Mouse (Mus musculus) heart, postnatal 14 days (tissue): ENCODE measurements around the gene Adgrg4. TPM values are rescaled to one million over a fixed set of nuclear protein-coding genes. Genes with fewer than 3 reads are reported as not detected.
A peak's percentile ranks its signal among the peaks of the same experiment; 100 is the strongest.

Experiments
- DNase-seq, 2 experiments: peaks; one replicate each; pipeline ENCODE4 v3.0.0; 2021 to 2022
- intact Hi-C: fragments of 180-260 bp; cut with DNase I; formaldehyde crosslinking; loops from one replicate; pipeline ENCODE4 v1.15.1; 2025
- long read RNA-seq, 2 experiments: library from polyadenylated mRNA; stranded (forward); transcript quantifications; one replicate each; pipeline ENCODE4 v2.0.0; 2021
- total RNA-seq, 2 experiments: library from RNA; stranded (reverse); gene quantifications; 2 replicates each; pipeline ENCODE4 v1.2.3; 2021

Adgrg4 gene
- total RNA-seq = not detected
- long read RNA-seq, experiment 1 = 0 reads
- long read RNA-seq, experiment 2 = 0 reads

DNA sequence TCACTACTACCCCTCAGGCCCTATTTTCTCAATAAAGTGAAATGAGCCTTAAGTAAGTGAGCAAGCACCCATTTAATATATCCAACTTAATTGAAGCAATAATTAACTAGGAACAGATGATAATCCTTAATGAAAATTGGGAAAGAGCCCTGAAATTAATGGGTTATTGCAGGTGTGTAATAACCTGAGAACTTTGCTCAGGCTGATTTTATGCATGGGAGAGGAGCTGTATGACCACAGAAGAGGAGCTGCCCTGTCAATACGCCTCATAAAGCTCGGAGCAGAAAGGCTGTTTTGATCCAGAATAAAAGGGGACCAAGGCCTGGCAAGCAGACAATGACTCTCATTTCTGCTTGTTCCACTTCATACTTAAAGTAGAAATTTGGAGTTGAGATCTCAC is at the start of gene Adgrg4:
Gene Adgrg4, plus strand, starts transcription at position 301 of the 400 bp plus-strand sequence.
- intact Hi-C loops = no loop called here
- no peak for DNase-seq

DNA sequence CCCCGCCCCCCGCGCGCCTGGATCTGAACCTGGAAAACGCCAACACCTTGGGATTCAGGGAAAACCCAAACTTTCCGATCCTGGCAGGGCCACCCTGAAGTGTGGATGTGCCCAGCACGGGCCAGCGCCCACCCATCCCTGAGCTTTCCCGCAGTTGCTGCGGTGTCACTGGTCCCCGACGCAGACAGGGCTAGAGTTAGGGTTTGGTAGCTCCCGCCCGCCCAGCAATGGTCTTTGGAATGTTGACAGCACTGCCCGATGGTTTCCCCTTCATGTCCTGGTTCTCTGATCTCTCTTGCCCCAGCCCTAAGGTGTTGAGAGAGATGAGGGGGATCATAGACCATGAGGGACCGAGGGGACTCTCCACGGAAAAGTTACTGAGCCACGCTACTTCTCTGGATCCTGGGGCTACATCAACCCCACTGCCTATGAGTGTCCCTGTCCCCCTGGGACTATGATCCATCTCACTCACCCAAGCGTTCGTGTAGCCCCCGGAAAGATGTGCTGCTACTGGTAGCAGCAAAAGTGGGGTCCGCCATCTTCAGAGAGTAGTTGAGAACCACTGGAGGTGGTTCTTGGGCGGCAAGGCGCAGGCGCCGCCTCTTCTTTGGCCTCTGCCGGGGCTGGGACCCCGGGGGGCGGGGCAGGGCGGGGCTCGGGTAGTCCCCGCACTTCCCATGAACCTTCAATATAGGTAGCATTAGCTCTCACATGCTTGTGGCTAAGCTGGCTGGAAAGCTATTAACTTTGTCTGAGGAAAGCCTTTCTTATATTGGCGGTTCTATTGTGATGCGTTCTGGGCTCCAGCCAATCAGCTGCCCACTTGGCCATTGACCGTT is 48.0 kb upstream of the Adgrg4 start, which contains the start of gene Map7d3:
Gene Map7d3, minus strand, starts transcription at position 562 of the 839 bp plus-strand sequence.
- intact Hi-C loops = no loop called here
- peak; percentile 13 to 21 for DNase-seq

DNA sequence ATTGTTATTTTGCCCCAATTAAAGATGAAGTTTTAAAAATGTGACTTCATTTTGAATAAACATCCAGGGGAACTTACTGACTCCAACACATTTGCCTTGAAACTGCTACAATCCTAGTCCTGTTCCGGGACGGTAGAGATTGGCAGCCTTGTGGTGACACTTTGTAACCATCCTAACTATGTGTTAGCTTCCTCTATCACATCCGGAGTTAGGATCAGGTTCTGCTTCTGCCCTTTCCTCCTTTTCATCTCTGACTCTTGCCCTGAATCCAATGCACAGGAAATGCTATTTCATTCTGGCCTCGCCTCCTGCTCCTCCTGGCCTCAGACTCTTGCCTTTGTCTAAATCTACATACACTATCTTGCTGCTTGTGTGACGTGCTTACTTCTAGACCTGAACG is 42.5 kb upstream of the Adgrg4 start:
- intact Hi-C loops = no loop called here
- DNase-seq = no peak

DNA sequence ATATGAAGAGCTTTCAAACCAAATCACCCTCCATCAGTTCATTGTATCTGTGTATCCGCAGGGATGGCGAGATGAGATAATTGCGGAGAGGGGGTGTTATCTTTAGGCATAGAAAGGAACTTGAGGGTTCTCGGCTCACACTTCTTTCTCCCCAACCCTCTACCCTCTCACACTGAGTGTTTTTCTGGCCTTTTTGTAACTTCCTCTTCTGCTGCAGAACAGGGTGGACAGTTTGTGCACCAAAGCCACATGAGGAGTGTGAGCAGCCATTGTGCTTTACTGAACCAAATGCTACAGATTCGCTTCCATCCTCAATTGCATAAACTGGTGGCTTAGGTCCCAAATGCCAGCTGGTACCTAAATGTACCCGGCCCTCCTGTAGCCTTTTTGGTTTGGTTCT is 34.1 kb upstream of the Adgrg4 start:
- intact Hi-C loops = loop anchor here (5.0 to 10.0 kb wide), 3 partner anchors 79 to 301 kb away; no protein-coding TSS in a partner anchor
- DNase-seq = no peak

DNA sequence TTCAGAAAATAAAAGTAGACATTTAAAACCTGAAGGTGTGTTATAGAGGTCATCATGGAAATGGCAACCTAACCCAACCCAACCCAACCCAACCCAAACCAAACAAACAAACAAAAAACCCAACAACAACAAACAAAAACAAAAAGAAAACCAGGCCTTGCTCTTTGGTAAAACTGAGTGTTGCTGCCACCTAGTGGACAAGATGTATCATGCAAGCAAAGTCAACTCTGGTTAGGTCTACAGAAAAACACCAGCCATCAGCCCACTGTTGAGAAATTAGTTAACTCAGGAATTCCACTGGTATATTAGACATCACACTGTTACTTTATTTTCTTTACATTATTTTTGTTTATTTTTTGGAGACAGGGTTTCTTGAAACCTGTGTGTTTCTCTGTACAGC is 30.6 kb upstream of the Adgrg4 start:
- intact Hi-C loops = loop anchor here (2.0 to 10.0 kb wide), 4 partner anchors 82 to 305 kb away; no protein-coding TSS in a partner anchor
- DNase-seq = peak; percentile 6 to 29

DNA sequence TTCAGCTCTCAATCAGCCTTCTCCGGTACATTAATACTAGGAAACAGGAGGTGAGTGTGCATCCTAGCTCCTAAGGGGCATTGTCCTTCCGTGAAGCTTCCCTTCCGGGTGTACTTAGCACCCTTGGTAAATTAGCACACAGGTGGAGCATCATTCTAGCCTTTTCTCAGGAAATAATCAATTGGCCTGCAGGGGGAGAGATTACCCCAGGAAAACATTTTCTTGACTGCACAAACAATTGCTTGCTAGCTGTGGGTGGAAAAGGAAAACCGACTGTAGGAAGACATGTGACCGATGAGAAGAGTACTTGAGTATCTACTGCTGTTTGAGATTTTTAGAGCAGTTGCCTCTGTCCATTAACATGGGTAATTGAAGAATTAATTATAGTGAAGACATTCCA is 28.7 kb upstream of the Adgrg4 start:
- intact Hi-C loops = no loop called here
- DNase-seq = no peak

DNA sequence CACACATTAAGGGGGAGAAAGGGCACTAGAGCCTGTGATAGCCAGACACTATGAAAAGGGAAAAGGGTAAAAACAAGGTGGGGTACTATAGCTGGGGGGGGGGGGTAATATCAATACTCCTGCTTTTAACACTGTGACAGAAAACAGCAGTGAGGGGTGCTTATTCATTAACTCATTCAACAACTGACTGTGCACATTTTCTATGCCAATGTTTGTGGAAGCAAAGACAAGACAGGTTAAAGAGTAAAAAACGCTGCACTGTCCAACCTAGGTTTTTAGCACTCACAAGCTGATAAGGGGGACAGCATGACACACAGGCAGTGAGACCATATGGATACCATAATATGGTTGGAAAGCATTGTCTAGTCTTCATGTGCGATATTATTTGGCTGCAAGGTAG is 142.9 kb downstream of the Adgrg4 start:
- DNase-seq = no peak
- intact Hi-C loops = no loop called here

DNA sequence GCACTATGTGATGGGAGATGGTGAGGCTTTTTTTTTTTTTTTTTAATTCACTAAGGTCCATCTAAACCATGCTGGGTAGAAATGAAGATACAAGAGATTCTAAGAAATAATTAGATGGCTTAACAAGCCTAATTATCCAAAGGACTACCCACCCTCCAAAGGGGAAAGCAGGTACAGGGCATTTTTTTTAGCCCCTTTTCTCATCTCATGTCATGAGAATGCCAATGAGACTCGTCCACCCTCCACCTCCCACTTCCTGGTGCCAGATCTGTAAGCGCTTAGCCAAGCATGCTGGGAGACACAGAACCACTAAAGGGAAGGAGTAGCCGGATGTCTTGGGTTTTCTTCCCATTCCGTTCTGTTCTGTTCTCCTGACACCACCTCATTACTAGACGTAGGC is 172.8 kb downstream of the Adgrg4 start, which contains the start of gene Brs3:
Gene Brs3, plus strand, starts transcription at position 301 of the 400 bp plus-strand sequence.
- intact Hi-C loops = no loop called here
- DNase-seq = no peak

DNA sequence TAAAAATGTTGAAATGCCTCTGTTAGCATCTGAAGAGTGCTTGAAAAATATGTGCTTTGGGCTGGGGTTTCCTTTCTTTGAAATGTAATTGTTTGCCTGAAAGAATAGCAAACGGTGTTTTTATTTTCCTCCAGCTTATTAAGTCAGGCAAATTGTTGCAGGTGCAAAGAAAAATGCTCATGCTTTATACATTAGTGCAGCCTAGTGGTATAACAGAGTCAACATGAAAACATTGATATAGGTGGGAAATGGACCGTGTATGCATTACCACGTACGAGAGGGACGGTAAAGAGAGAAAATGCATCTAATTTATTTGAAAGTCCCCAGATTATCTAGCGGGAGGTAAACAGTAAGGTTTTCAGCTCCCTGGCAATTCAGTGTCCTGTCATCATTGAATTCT is 173.9 kb downstream of the Adgrg4 start:
- intact Hi-C loops = no loop called here
- no peak for DNase-seq

Other genes with a start within 250 kb of the Adgrg4 start
- gene Fhl1, start 138.4 kb upstream of the Adgrg4 start, total RNA-seq = 100 to 1,000 TPM in 1 of 2 experiments, 10 to 100 TPM in 1; 98.3 to 107 TPM
- gene Map7d3, start 47.8 kb upstream of the Adgrg4 start, total RNA-seq = 1 to 10 TPM in 1 of 2 experiments, under 1 TPM in 1; 0.78 to 1.3 TPM
- not detected for gene Brs3, start 172.9 kb downstream of the Adgrg4 start, total RNA-seq
- 10 to 100 TPM; 46.1 to 50.5 TPM for gene Htatsf1, start 183.4 kb downstream of the Adgrg4 start, total RNA-seq
- gene Vgll1, start 217.9 kb downstream of the Adgrg4 start, total RNA-seq = not detected